Mouse (Mus musculus) cerebellum, adult 2 months (tissue): ENCODE data around the gene Gpr35. TPM values are rescaled to one million over a fixed set of nuclear protein-coding genes. Genes with fewer than 3 reads are reported as not detected.
"Not testable (repeated sequence)": the region's sequence is repeated elsewhere in the genome, so short reads cannot be mapped to it uniquely, and the experiment has no call there.

Source experiments
- DNase-seq, 2 experiments: peaks; one replicate each; pipeline ENCODE4 v3.0.0; 2021
- H3K27ac ChIP-seq: fragments of 200-500 bp; 2 replicates; pipeline ENCODE4 v1.5.1; 2012; ENCODE audit warnings: low read length, control low read depth, inconsistent platforms; ENCODE audit not compliant: insufficient read depth
- H3K27me3 ChIP-seq: fragments of 200-500 bp; 2 replicates; pipeline ENCODE4 v1.6.1; 2012; ENCODE audit warnings: inconsistent platforms, mild to moderate bottlenecking, low read length, moderate library complexity; ENCODE audit not compliant: control insufficient read depth, insufficient read depth
- H3K4me1 ChIP-seq: fragments of 200-500 bp; 2 replicates; pipeline ENCODE4 v1.6.1; 2011; ENCODE audit warnings: low read length; ENCODE audit not compliant: control insufficient read depth, insufficient read depth
- H3K4me3 ChIP-seq: fragments of 200-500 bp; replicated peaks from 2 replicates; pipeline ENCODE3; 2011; ENCODE audit warnings: mild to moderate bottlenecking, low read depth, low read length, control low read depth; ENCODE audit not compliant: insufficient read depth
- CTCF ChIP-seq: fragments of 200-500 bp; IDR thresholded peaks from 2 replicates; pipeline ENCODE4 v1.5.1; 2011; ENCODE audit warnings: low read depth, mild to moderate bottlenecking, control low read depth, low read length, moderate library complexity, borderline replicate concordance; ENCODE audit not compliant: insufficient read depth
- POLR2A ChIP-seq: fragments of 200-500 bp; IDR thresholded peaks from 2 replicates; pipeline ENCODE4 v1.6.1; 2011; ENCODE audit warnings: low read length, control low read depth, borderline replicate concordance; ENCODE audit not compliant: insufficient read depth
- WGBS: fragments of 180-500 bp; shearing (Covaris S2); methylation state at CpG from one replicate; pipeline ENCODE4 v1.1.7; 2018; 5-methylcytosine and 5-hydroxymethylcytosine counted together
- polyA plus RNA-seq: library from polyadenylated mRNA; depleted of rRNA; stranded (reverse); fragments of >200 nt; gene quantifications from 2 replicates; pipeline ENCODE4 v1.2.3, GENCODE M21; 2012

Gene Gpr35
- polyA plus RNA-seq, 1 experiment: 0.21 TPM

DNA sequence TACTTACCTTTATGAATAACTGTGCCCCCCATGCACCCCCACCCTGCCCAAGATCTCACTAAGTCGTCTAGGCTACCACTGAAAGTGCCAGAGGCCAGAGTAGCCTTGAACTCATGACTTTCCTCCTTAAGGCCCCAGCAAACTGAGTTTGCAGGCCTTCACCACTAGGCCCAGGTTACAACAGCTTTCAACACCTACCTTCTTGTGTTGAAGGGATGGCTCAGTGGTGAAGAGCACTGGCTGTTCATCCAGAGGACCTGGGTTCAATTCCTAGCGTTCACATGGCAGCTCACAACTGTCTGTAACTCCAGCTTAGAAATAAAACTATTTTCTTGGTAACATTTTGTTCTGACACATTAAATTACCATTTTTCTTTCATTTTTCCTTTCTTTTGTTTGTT is 3.0 kb downstream of the Gpr35 start:
- H3K27ac ChIP-seq: no peak overlapping the region
- H3K4me3 ChIP-seq: no peak overlapping the region
- 69% methylated on average over 2 of the region's 2 CpGs for WGBS
- DNase-seq: no peak
- no peak for TF ChIP-seq CTCF
- no peak for TF ChIP-seq POLR2A
- no peaks in the 10 kb centered on the region for H3K27me3 ChIP-seq
- no peaks in the 10 kb centered on the region for H3K4me1 ChIP-seq

DNA sequence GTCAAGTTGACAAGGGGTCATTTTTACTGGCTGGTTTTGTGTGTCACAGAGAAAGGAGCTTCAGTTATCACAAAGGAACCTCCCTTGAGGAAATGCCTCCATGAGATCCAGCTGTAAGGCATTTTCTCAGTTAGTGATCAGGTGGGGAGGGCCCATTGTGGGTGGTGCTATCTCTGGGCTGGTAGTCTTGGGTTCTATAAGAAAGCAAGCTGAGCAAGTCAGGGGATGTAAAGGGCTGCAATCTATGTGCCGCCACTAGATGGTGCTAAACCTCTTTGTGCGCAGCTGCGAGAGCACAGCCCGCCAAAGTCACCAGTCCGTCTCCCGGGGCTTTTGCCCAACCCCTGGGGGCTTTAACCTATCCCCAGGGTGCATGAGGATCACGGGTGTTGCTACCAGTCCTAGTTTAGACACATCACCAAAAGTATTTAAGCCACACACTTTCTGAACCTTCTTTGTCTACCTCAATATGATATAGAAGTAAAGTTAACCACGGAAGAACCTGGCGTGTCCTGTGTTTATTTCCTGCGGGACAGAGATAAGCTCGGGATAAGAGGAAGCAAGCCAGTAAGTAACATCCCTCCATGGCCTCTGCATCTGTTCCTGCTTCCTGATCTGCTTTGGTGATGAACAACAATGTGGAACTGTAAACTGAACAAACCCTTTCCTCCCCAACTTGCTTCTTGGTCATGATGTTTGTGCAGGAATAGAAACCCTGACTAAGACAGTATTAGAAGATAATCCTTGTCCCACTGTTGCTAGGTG is 6.1 kb downstream of the Gpr35 start:
- H3K4me3 ChIP-seq, H3K4me1 ChIP-seq, H3K27me3 ChIP-seq, H3K27ac ChIP-seq: not testable (repeated sequence)
- peak; percentile 42; the same call in 1 of the 2 replicates for TF ChIP-seq CTCF
- WGBS: 9% methylated on average over 11 of the region's 11 CpGs
- DNase-seq: peak; percentile 60 to 79

DNA sequence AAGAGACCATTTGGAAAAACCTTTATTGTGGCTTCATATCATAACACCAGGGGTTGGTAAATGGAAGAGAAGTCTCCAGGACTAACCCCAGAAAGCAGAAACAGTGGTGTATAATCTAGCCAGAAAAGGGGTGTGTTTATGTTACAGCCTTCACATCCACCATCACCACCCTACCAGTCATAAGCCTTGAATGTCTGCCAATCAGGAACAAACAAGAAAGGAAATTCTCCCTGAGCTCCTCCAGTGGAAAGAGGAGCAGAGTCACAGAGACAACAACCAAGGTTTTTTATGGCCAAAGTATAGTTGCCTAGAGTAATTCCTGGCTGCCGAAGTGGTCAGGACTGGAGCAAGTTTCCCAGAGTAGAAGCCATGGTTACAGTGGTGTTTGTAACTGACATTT is 8.3 kb downstream of the Gpr35 start:
- TF ChIP-seq CTCF (no peak), POLR2A (no peak)
- Histone ChIP-seq H3K27ac (no peak overlapping the region), H3K4me3 (no peak overlapping the region), H3K4me1 (no peaks in the 10 kb centered on the region), H3K27me3 (no peaks in the 10 kb centered on the region)
- whole genome bisulfite sequencing: 69% methylated on average over 1 of the region's 1 CpGs
- no peak for DNase-seq

DNA sequence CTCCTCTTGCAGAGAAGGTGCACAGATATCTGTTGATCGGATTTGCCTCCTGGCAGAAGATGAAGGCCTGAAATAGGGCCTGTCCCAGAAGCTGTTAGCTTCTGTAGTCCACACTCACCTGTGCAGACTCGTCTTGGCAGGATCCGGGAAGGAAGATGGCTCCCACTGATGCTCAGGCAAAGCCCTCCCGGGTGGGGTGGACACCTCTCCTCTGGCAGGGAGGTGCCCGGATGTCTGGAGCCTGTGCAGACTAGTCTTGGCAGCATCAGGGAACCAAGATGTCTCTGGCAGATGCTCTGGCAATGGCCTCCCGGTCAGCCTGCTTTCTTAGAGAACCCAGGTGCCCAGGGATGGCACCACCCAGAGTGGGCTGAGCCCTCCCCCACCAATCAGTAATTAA is 20.1 kb downstream of the Gpr35 start:
- H3K4me1 ChIP-seq, H3K27ac ChIP-seq, H3K27me3 ChIP-seq, H3K4me3 ChIP-seq, DNase-seq: not testable (repeated sequence)
- WGBS: 55% methylated on average over 6 of the region's 6 CpGs

DNA sequence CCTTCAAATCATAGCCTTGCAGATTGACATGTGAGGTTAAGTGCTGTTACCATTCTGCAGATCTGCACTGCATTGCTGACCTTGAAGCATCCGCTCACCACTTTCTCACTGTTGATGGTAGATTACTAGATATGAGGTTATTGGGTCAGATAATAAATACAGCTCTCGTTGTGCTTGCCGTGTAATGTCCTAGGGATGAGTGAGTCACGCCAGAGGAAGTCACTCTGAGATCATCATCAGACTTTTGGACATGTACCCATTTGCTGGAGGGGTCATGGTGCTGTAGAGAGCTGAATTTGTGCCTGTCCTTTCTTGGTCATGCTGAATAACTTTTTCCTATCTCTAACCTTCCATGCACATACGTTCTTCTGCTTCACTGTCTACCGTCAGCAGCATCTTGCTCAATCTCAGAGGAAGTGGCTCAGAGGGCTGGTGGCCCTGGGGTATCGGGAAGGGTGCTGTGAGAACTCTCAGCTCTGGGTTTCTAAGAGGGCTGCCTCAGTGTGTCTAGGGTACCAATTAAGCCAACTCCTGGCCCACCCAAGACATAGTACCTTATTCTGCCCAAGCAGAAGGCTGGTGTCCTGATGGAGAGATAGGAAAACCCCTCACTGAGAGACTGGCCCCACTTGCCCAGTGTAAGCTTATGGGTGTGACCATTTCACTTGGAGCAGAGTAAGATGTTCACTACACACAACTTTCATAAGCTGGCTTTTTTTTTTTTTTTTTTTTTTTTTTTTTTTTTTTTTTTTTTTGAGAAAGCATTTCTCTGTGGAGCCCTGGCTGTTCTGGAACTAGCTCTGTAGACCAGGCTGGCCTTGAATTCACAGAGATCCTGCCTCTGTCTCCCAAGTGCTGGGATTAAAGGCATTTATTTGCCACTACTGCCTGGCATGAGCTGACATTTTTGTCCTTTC is 21.5 kb downstream of the Gpr35 start:
- TF ChIP-seq CTCF (no peak), POLR2A (no peak)
- WGBS: 97% methylated on average over 7 of the region's 7 CpGs
- H3K27me3 ChIP-seq: no peaks in the 10 kb centered on the region
- no peak overlapping the region for H3K27ac ChIP-seq
- peaks cover 8% of the 10 kb centered on the region for H3K4me1 ChIP-seq
- DNase-seq: no peak
- no peak overlapping the region for H3K4me3 ChIP-seq

DNA sequence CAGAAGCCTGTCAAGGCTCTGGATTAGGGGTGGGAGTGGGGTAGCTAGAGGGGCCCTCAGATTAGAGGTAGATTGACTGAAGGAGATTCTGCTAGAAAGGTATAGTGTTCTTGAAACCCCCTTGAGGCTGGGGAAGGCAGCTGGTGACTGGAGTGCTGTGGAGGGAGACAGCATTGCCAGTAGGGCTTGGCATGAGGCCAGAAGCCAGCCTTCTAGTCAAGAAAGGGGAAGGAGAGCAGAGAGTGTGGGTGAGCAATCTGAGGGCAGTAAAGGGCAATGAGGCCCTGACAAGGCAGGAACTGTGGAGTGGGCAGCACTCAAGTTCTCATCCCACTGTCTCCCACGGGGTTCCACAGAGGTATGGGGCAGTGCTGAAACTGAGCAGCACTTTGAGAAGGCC is 22.2 kb downstream of the Gpr35 start:
- Histone ChIP-seq H3K4me3 (no peak overlapping the region), H3K27me3 (no peaks in the 10 kb centered on the region), H3K4me1 (peaks cover 8% of the 10 kb centered on the region), H3K27ac (no peak overlapping the region)
- DNase-seq: peak in 1 of 2 experiments; percentile 18
- WGBS: 55% methylated on average over 1 of the region's 1 CpGs
- TF ChIP-seq CTCF (no peak), POLR2A (no peak)

DNA sequence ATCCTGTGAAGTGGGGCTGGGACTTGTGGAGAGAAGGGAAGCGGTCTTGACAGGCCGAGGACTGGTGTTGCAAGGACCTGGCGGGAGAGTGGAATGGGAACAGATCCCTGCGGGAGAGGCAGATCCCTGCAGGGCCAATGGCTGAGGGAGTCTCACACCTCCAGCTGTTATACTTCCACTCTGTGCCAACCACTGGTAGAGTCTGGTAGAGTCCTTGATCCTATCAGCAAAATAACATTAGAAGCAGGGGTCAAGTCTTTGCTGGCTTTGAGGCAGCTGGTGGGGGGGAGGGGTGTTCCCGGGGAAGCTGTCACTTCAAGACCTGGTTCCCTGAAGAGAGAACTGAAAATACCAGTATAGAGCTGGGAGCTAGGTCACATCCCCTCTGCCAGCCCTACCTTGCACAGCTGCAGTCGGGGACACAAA is 25.5 kb downstream of the Gpr35 start:
- Histone ChIP-seq H3K27ac (no peak overlapping the region), H3K27me3 (no peaks in the 10 kb centered on the region), H3K4me1 (peaks cover 8% of the 10 kb centered on the region), H3K4me3 (no peak overlapping the region)
- 42% methylated on average over 6 of the region's 6 CpGs for WGBS
- DNase-seq: no peak
- TF ChIP-seq CTCF: no peak
- no peak for TF ChIP-seq POLR2A

DNA sequence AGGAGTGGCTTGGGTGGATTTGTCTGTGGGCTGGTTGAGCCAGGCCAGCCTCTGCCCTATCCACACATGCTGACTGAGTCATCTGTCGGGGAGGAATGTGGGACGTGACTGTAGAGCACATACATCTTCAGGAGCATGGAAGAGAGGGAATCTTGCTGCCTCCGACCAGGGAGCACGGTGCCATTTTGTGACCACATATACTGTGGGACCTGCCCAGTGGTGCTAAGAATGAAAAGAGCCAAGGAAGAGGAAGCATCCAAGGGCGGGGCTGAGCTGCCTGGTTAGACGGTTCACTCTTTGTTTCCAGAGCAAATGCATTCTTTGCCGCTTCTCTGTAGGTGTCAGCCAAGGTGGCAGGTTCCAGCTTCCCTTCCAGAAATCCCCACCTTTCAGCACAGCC is 28.0 kb downstream of the Gpr35 start:
- Histone ChIP-seq H3K27me3 (no peaks in the 10 kb centered on the region), H3K27ac (no peak overlapping the region), H3K4me1 (peaks cover 22% of the 10 kb centered on the region), H3K4me3 (no peak overlapping the region)
- no peak for TF ChIP-seq CTCF
- TF ChIP-seq POLR2A: no peak
- DNase-seq: no peak
- WGBS: 82% methylated on average over 7 of the region's 7 CpGs
